ENCODE assay signal across 8 mouse cellular contexts in genomic region chr8:87037620-87038380, GRCm38 (mm10).
DNase-seq lines count a peak whose midpoint lies in the region; ATAC-seq lines count a peak whose summit lies in the region.

No protein-coding gene starts in this region.

- H3K9ac ChIP-seq in embryonic facial prominence, embryonic 12.5 days, result peak overlapping the region; percentile 54; the same call in 1 of the 2 replicates
- peak overlapping the region; percentile 39 for H3K9ac ChIP-seq in hindbrain, embryonic 15.5 days
- H3K9ac ChIP-seq in midbrain, embryonic 15.5 days, result peak overlapping the region; percentile 44

- H3K4me1 ChIP-seq in embryonic facial prominence, embryonic 12.5 days, result peaks cover 7% of the 10 kb centered on the region
- peaks cover 16% of the 10 kb centered on the region for H3K4me1 ChIP-seq in hindbrain, embryonic 15.5 days (replicated peaks)
- peaks cover 13% of the 10 kb centered on the region for H3K4me1 ChIP-seq in midbrain, embryonic 15.5 days

- no peaks in the 10 kb centered on the region for H3K9me3 ChIP-seq in embryonic facial prominence, embryonic 12.5 days
- H3K9me3 ChIP-seq in hindbrain, embryonic 15.5 days, result no peaks in the 10 kb centered on the region
- no peaks in the 10 kb centered on the region for H3K9me3 ChIP-seq in midbrain, embryonic 15.5 days

- peaks cover 15% of the 10 kb centered on the region; the same call in 1 of the 2 replicates for H3K27me3 ChIP-seq in embryonic facial prominence, embryonic 12.5 days
- 0 out of 2 replicates have a peak, but pooled peaks cover 6% of the 10 kb centered on the region for H3K27me3 ChIP-seq in hindbrain, embryonic 15.5 days
- H3K27me3 ChIP-seq in midbrain, embryonic 15.5 days (replicated peaks), result no peaks in the 10 kb centered on the region

- ATAC-seq in embryonic facial prominence, embryonic 12.5 days (ENCODE audit: insufficient number of reproducible peaks, insufficient read depth, low FRiP score, low TSS enrichment), result no peak
- ATAC-seq in hindbrain, embryonic 15.5 days (ENCODE audit: low FRiP score, low read depth), result peak; percentile 34; the same call in 1 of the 2 replicates
- ATAC-seq in midbrain, embryonic 15.5 days (replicated peaks), result peak; percentile 62
- ATAC-seq in megakaryocyte-erythroid progenitor cell, adult 5-6 weeks (replicated peaks; ENCODE audit: low FRiP score, low TSS enrichment, poor library complexity, severe bottlenecking), result no peak

- 3% methylated on average over 48 of the region's 48 CpGs for WGBS in embryonic facial prominence, embryonic 12.5 days
- whole genome bisulfite sequencing in hindbrain, embryonic 15.5 days, result 3% methylated on average over 48 of the region's 48 CpGs
- 4% methylated on average over 48 of the region's 48 CpGs for WGBS in midbrain, embryonic 15.5 days

- peak overlapping the region; percentile 37 for H3K4me3 ChIP-seq in embryonic facial prominence, embryonic 12.5 days
- peak overlapping the region; percentile 38 for H3K4me3 ChIP-seq in hindbrain, embryonic 15.5 days
- H3K4me3 ChIP-seq in midbrain, embryonic 15.5 days, result peak overlapping the region; percentile 34

- H3K36me3 ChIP-seq in embryonic facial prominence, embryonic 12.5 days, result no peaks in the 10 kb centered on the region
- H3K36me3 ChIP-seq in hindbrain, embryonic 15.5 days, result no peaks in the 10 kb centered on the region
- H3K36me3 ChIP-seq in midbrain, embryonic 15.5 days (replicated peaks), result no peaks in the 10 kb centered on the region

- DNase-seq in gastrocnemius, postnatal 10 days, result peak; percentile 24
- DNase-seq in gastrocnemius, adult 18-20 months (ENCODE audit: low spot score), result no peak
- DNase-seq in WW6 (ENCODE audit: low read depth, low spot score), result peak; percentile 20
- DNase-seq in B cell, adult 2 months, result no peak

- H3K4me2 ChIP-seq in embryonic facial prominence, embryonic 12.5 days (replicated peaks), result peak overlapping the region; percentile 80
- H3K4me2 ChIP-seq in hindbrain, embryonic 15.5 days, result peak overlapping the region; percentile 89
- H3K4me2 ChIP-seq in midbrain, embryonic 15.5 days, result peak overlapping the region; percentile 74

- H3K27ac ChIP-seq in embryonic facial prominence, embryonic 12.5 days, result no peak overlapping the region
- H3K27ac ChIP-seq in hindbrain, embryonic 15.5 days (replicated peaks), result 0 out of 2 replicates have a peak overlapping the region, but pooled peaks have one; percentile 20
- H3K27ac ChIP-seq in midbrain, embryonic 15.5 days, result no peak overlapping the region

Comparison
In these comparisons a context has a peak if more than half of its experiments do, and no peak if none do; other contexts are left out.
1. DNase-seq: peak in gastrocnemius, postnatal 10 days (single experiment) and WW6 (single experiment); none in gastrocnemius, adult 18-20 months (single experiment) and B cell, adult 2 months (0 of 2).
2. ATAC-seq: peak in hindbrain, embryonic 15.5 days (single experiment) and midbrain, embryonic 15.5 days (single experiment); none in embryonic facial prominence, embryonic 12.5 days (single experiment) and megakaryocyte-erythroid progenitor cell, adult 5-6 weeks (single experiment).
3. Peak in every context shown above with its lines, with median percentiles within 50 percentile points of each other: H3K4me2 ChIP-seq, H3K4me3 ChIP-seq and H3K9ac ChIP-seq.